Mouse (Mus musculus) intestine, embryonic 15.5 days (tissue): ENCODE data around the gene Plch2. TPM values are rescaled to one million over a fixed set of nuclear protein-coding genes. Genes with fewer than 3 reads are reported as not detected.

Experiments
- ATAC-seq: fragments of 200-750 bp; cut with Nextera tagmentation; 2 replicates; pipeline ENCODE4 v1.8.0; 2017; ENCODE audit warnings: moderate TSS enrichment, moderate library complexity
- H3K27ac ChIP-seq: fragments of 300-500 bp; sonication (generic); 2 replicates; pipeline ENCODE4 v1.5.1; 2015; ENCODE audit warnings: mild to moderate bottlenecking, inconsistent platforms
- H3K27me3 ChIP-seq: fragments of 300-500 bp; sonication (generic); replicated peaks from 2 replicates; pipeline ENCODE4 v1.6.1; 2015; ENCODE audit warnings: inconsistent platforms
- H3K36me3 ChIP-seq: fragments of 300-500 bp; sonication (generic); 2 replicates; pipeline ENCODE4 v1.6.1; 2015; ENCODE audit warnings: inconsistent platforms
- H3K4me1 ChIP-seq: fragments of 300-500 bp; sonication (generic); replicated peaks from 2 replicates; pipeline ENCODE4 v1.6.1; 2015; ENCODE audit warnings: inconsistent platforms
- H3K4me2 ChIP-seq: fragments of 300-500 bp; sonication (generic); replicated peaks from 2 replicates; pipeline ENCODE4 v1.6.1; 2015; ENCODE audit warnings: mild to moderate bottlenecking, inconsistent platforms
- H3K4me3 ChIP-seq: fragments of 300-500 bp; sonication (generic); replicated peaks from 2 replicates; pipeline ENCODE4 v1.5.1; 2015; ENCODE audit warnings: inconsistent platforms
- H3K9ac ChIP-seq: fragments of 300-500 bp; sonication (generic); 2 replicates; pipeline ENCODE4 v1.6.1; 2015; ENCODE audit warnings: inconsistent platforms
- H3K9me3 ChIP-seq: fragments of 300-500 bp; sonication (generic); 2 replicates; pipeline ENCODE4 v1.6.1; 2016; ENCODE audit warnings: inconsistent platforms
- WGBS: fragments of 180-500 bp; shearing (Covaris S2); methylation state at CpG from one replicate; pipeline ENCODE4 v1.1.7; 2015; 5-methylcytosine and 5-hydroxymethylcytosine counted together
- polyA plus RNA-seq: library from polyadenylated mRNA; unstranded; fragments of >200 nt; fragmentation: Nextera tagmentation; extraction: Ambion mirVana; gene quantifications from 2 replicates; pipeline ENCODE4 v1.2.1, GENCODE M21; 2015

The Plch2 gene
- polyA plus RNA-seq, 1 experiment from 2014 or later: 19.9 TPM

DNA sequence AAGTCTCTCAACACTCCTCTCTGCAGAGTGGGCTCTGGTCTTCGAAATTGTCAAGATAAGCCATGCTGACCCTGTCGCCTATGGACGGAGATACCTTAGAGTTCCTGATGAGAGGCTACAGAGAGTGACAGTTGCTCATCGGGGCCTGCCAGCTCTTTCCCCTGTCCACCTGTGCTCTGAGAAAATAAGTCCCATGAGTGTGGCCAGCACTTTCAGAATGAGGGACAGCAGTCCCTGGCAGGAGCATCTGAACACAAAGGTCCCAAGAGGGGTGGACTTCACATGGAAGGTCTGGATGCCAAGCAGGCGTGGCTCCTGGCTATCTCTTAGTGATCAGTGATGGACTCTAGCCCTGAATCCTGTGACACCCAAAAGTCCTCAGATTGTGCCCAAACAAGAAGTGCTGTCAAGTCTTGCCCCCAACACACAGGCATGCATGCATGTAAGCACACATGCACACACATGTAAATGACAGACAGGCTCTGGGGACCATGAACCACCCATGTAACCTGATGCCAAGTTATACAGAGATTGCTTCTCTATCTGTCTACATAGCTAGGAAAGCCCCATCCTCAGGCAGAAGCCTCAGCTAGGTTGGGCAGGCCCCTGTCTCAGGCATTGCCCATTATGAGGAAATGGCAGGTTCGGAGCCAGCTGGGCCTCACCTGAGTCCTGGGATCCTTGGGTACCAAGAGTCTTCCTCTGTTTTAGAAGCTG, 113.1 kb downstream of the Plch2 start:
- no peak overlapping the region for H3K4me3 ChIP-seq
- ATAC-seq: no peak
- H3K9ac ChIP-seq: no peak overlapping the region
- H3K27me3 ChIP-seq: peaks cover 4% of the 10 kb centered on the region
- no peak overlapping the region for H3K4me2 ChIP-seq
- no peak overlapping the region for H3K27ac ChIP-seq
- peaks cover 8% of the 10 kb centered on the region; the same call in 1 of the 2 replicates for H3K4me1 ChIP-seq
- H3K9me3 ChIP-seq: no peaks in the 10 kb centered on the region
- WGBS: 91% methylated on average over 6 of the region's 6 CpGs
- H3K36me3 ChIP-seq: no peaks in the 10 kb centered on the region

DNA sequence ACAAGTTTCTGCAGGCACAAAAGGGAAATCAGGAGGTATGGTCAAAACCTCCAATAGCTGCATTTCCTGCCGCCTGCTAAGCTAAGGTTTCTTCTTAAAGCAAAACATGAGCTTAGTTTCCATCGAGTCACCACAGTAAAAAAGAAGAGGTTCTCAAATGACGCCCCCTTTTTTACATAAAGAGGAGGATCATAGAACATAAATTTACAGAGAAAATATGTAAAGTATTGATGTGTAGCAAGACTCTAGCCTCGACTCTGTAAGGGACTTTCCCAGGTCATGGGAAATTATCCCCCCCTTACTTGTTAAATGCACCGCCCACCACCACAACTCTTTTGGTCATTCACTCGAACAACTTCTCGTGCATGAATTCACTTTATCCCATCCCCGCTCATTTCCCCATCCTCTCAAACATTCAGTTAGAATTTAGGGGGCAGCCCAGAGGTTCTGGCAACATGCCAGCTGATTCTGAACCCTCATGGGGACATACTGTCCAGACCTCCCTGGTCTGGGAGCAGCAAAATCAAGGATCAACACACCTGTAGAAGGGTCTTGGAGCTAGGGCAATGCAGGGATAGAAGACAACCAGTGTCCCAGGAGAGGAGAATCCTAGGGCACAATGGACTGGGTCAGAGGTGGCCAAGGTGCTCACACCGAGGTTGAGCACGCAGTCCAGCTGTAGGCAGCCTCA, 113.8 kb downstream of the Plch2 start:
- Histone ChIP-seq H3K36me3 (no peaks in the 10 kb centered on the region), H3K27ac (no peak overlapping the region), H3K4me1 (peaks cover 5% of the 10 kb centered on the region; the same call in 1 of the 2 replicates), H3K27me3 (no peaks in the 10 kb centered on the region), H3K4me3 (no peak overlapping the region), H3K4me2 (no peak overlapping the region), H3K9me3 (no peaks in the 10 kb centered on the region), H3K9ac (no peak overlapping the region)
- WGBS: 81% methylated on average over 10 of the region's 10 CpGs
- ATAC-seq: no peak

DNA sequence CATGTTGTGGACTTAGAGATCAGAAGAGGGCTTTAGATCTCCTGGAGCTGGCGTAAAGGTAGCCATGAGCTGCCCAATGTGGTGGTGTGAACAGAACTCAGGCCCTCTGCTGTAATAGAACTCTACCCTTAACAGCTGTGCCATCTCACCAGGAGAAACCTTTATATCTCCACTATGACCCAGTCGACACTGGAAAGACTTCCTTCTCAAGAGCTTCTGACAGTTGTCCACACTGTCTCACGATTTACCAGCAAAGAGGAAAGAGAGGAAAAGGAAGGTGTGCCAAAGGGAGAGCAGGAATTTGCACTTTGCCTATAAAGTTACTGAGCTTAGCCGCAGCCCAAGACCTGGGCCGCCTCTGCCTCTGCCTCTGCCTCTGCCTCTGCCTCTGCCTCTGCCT, 114.8 kb downstream of the Plch2 start:
- Histone ChIP-seq H3K4me3 (no peak overlapping the region), H3K4me2 (no peak overlapping the region), H3K27ac (no peak overlapping the region), H3K9ac (no peak overlapping the region), H3K4me1 (peaks cover 5% of the 10 kb centered on the region; the same call in 1 of the 2 replicates), H3K9me3 (no peaks in the 10 kb centered on the region), H3K27me3 (no peaks in the 10 kb centered on the region), H3K36me3 (no peaks in the 10 kb centered on the region)
- WGBS: 84% methylated on average over 5 of the region's 5 CpGs
- ATAC-seq: no peak

DNA sequence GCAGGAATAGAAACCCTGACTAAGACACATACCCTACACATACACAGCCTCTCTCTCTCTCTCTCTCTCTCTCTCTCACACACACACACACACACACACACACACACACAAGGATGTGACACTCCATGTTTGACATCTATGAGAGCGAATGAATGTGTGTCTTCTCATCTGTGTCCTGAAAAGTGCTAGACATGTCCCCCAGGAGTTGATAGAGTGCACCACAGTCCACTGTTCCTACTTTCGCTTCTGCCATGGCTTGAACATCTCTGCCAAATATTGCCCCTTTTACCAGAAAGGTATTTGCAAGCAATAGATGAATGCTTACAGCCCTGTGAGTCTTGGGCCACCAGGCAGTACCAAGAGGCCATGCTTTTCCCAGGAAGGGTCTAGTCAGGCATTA, 116.4 kb downstream of the Plch2 start:
- no peak overlapping the region for H3K9ac ChIP-seq
- H3K4me1 ChIP-seq: no peaks in the 10 kb centered on the region
- 88% methylated on average over 2 of the region's 2 CpGs for WGBS
- ATAC-seq: no peak
- no peak overlapping the region for H3K27ac ChIP-seq
- H3K4me2 ChIP-seq: no peak overlapping the region
- H3K4me3 ChIP-seq: no peak overlapping the region
- no peaks in the 10 kb centered on the region for H3K9me3 ChIP-seq
- H3K36me3 ChIP-seq: no peaks in the 10 kb centered on the region
- H3K27me3 ChIP-seq: no peaks in the 10 kb centered on the region

GRCm38 (mm10) chr4:154937746-154938145, 118.8 kb downstream of the Plch2 start:
- Histone ChIP-seq H3K9ac (no peak overlapping the region), H3K4me3 (no peak overlapping the region), H3K27ac (no peak overlapping the region), H3K9me3 (no peaks in the 10 kb centered on the region), H3K4me2 (no peak overlapping the region), H3K27me3 (no peaks in the 10 kb centered on the region), H3K36me3 (no peaks in the 10 kb centered on the region), H3K4me1 (no peaks in the 10 kb centered on the region)
- whole genome bisulfite sequencing: 62% methylated on average over 1 of the region's 1 CpGs
- ATAC-seq: no peak

DNA sequence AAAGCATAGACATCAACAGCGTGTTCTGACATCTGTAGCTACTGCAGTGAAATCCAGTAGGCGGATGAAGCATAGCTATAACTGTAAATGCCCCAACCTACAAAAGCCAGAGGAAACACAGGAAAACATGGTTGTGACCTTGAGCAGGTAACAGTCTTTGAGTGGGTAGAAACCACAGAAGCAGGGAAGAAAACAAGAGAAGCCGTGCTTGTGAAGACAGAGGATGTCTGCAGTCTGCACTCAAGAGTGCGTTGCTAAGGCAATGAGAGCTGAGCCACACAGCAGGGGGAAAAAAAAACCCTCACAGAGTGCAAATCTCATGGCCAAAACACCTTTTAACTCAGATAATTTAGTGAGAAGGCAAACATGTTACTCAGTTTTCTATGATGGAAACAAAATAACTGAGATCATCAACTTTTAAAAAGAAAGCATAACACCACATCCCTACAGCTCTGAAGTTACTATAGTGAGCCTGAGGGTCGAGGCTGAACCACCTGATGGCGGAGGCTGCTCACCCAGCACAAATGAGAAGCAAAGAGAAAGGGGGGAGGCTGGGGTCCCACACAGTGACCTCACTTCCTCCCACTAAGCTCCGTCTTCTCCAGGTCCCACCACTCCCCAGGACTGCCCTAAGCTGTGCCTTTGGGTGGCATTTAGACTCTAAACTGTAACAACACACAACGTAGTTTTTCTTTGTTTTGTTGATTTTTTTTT, 119.9 kb downstream of the Plch2 start:
- no peak for ATAC-seq
- no peak overlapping the region for H3K9ac ChIP-seq
- 66% methylated on average over 8 of the region's 8 CpGs for whole genome bisulfite sequencing

DNA sequence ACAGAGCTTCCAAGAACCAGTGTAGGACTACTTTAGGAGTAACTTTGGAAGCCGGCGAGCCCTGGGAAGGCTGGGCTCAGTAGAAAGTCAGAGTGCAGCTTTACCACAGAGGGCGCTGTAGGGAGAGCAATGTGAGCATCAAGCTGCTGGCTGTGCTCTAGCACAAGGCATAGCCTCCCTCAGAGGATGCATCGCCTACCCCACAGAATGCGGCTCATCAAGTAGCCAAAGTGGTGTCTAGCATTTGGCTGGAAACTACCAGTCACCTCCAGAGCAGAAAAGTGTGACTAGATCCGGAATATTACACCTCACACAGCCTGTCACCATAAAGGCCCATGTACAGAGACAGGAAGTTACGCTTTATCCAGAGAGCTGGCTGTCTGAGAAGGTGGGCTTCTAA, 120.8 kb downstream of the Plch2 start:
- H3K4me3 ChIP-seq: no peak overlapping the region
- no peak overlapping the region for H3K9ac ChIP-seq
- no peaks in the 10 kb centered on the region for H3K36me3 ChIP-seq
- H3K27ac ChIP-seq: no peak overlapping the region
- H3K9me3 ChIP-seq: no peaks in the 10 kb centered on the region
- no peak overlapping the region for H3K4me2 ChIP-seq
- H3K27me3 ChIP-seq: no peaks in the 10 kb centered on the region
- 83% methylated on average over 7 of the region's 7 CpGs for WGBS
- no peaks in the 10 kb centered on the region for H3K4me1 ChIP-seq
- ATAC-seq: no peak

More for the DNA sequence above, 119.9 kb downstream of the Plch2 start:
- no peaks in the 10 kb centered on the region for H3K36me3 ChIP-seq
- H3K27ac ChIP-seq: no peak overlapping the region
- H3K9me3 ChIP-seq: no peaks in the 10 kb centered on the region
- H3K4me2 ChIP-seq: no peak overlapping the region
- H3K27me3 ChIP-seq: no peaks in the 10 kb centered on the region
- no peaks in the 10 kb centered on the region for H3K4me1 ChIP-seq
- H3K4me3 ChIP-seq: no peak overlapping the region

DNA sequence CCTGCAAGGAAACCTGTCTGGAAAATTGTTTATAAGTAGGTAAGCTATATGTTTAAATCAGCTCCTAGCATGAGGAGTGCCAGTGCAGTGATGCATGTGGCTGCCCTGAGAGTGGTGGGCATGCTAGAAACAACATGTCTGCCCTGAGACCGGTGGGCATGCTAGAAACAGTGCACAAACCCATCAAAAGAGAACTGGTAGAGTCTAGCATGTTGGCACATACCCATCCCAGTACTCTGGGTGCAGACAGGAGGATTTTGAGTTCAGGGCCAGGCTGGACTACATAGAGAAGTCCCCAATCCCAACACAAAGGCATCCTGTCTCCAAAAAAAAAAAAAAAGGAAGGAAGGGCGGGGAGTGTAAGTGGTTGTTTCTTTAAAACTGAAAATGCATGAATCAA, 121.8 kb downstream of the Plch2 start:
- WGBS: 84% methylated on average over 2 of the region's 2 CpGs

GRCm38 (mm10) chr4:154933306-154933907, 123.2 kb downstream of the Plch2 start:
- ATAC-seq: no peak
- no peak overlapping the region for H3K4me2 ChIP-seq
- WGBS: 58% methylated on average over 13 of the region's 13 CpGs

More for the DNA sequence above, 121.8 kb downstream of the Plch2 start:
- Histone ChIP-seq H3K9ac (no peak overlapping the region), H3K4me3 (no peak overlapping the region), H3K9me3 (no peaks in the 10 kb centered on the region), H3K27me3 (no peaks in the 10 kb centered on the region), H3K4me1 (no peaks in the 10 kb centered on the region), H3K4me2 (no peak overlapping the region), H3K36me3 (no peaks in the 10 kb centered on the region), H3K27ac (no peak overlapping the region)
- no peak for ATAC-seq

More at GRCm38 (mm10) chr4:154933306-154933907, 123.2 kb downstream of the Plch2 start:
- Histone ChIP-seq H3K4me1 (peaks cover 3% of the 10 kb centered on the region; the same call in 1 of the 2 replicates), H3K27ac (no peak overlapping the region), H3K9ac (no peak overlapping the region), H3K36me3 (no peaks in the 10 kb centered on the region), H3K4me3 (no peak overlapping the region), H3K9me3 (no peaks in the 10 kb centered on the region), H3K27me3 (no peaks in the 10 kb centered on the region)

Other genes with a start within 250 kb of the Plch2 start
- 0.10 TPM in 1 of 2 replicates, not detected in the other for gene Ttc34, start 219.3 kb downstream of the Plch2 start, polyA plus RNA-seq
- gene Mmel1, start 187.2 kb downstream of the Plch2 start, polyA plus RNA-seq: 0.20 and 0.34 TPM in 2 replicates
- gene Fam213b, start 157.6 kb downstream of the Plch2 start, polyA plus RNA-seq: 32.0 and 37.2 TPM in 2 replicates
- 3.0 and 3.6 TPM in 2 replicates for gene Tnfrsf14, start 128.2 kb downstream of the Plch2 start, polyA plus RNA-seq
- gene Hes5, start 95.9 kb downstream of the Plch2 start, polyA plus RNA-seq: 1.8 and 2.5 TPM in 2 replicates
- 34.2 and 36.1 TPM in 2 replicates for gene Pank4, start 92.7 kb downstream of the Plch2 start, polyA plus RNA-seq
- gene Pex10, start 10.2 kb upstream of the Plch2 start, polyA plus RNA-seq: 23.3 and 26.0 TPM in 2 replicates
- gene Rer1, start 29.6 kb upstream of the Plch2 start, polyA plus RNA-seq: 194 and 205 TPM in 2 replicates
- gene Morn1, start 29.8 kb upstream of the Plch2 start, polyA plus RNA-seq: 3.0 and 3.9 TPM in 2 replicates
- 13.3 and 13.8 TPM in 2 replicates for gene Ski, start 165.8 kb upstream of the Plch2 start, polyA plus RNA-seq
- gene Faap20, start 193.0 kb upstream of the Plch2 start, polyA plus RNA-seq: 64.1 and 74.9 TPM in 2 replicates